Mouse (Mus musculus) spleen, adult 2 months (tissue): ENCODE data around the gene Lmf2. TPM values are rescaled to one million over a fixed set of nuclear protein-coding genes. Genes with fewer than 3 reads are reported as not detected.

ENCODE experiments used
- DNase-seq, 2 experiments: peaks; one replicate each; pipeline versions ENCODE4 v3.0.0 to v3.0.0-alpha.2; 2012 to 2021; ENCODE audit warnings: low spot score in 2 of 2, low read depth in 1 of 2
- H3K27ac ChIP-seq: fragments of 200-500 bp; 2 replicates; pipeline ENCODE4 v1.5.1; 2012; ENCODE audit warnings: low read length, inconsistent platforms; ENCODE audit not compliant: insufficient read depth
- H3K27me3 ChIP-seq: fragments of 200-500 bp; 2 replicates; pipeline ENCODE4 v1.6.1; 2012; ENCODE audit warnings: mild to moderate bottlenecking, moderate library complexity, low read length, inconsistent platforms; ENCODE audit not compliant: control insufficient read depth, insufficient read depth
- H3K36me3 ChIP-seq: fragments of 200-500 bp; 2 replicates; pipeline ENCODE4 v1.6.1; 2012; ENCODE audit warnings: mild to moderate bottlenecking, low read length, inconsistent platforms; ENCODE audit not compliant: control insufficient read depth, insufficient read depth
- H3K4me1 ChIP-seq: fragments of 200-500 bp; 2 replicates; pipeline ENCODE4 v1.6.1; 2011; ENCODE audit warnings: inconsistent platforms; ENCODE audit not compliant: control insufficient read depth, insufficient read depth, insufficient read length
- H3K4me3 ChIP-seq: fragments of 200-500 bp; 2 replicates; pipeline ENCODE4 v1.5.1; 2011; ENCODE audit warnings: mild to moderate bottlenecking, inconsistent platforms; ENCODE audit not compliant: insufficient read depth, insufficient read length; ENCODE audit errors: extremely low read depth
- CTCF ChIP-seq: fragments of 200-500 bp; IDR thresholded peaks from 2 replicates; pipeline ENCODE4 v1.5.1; 2011; ENCODE audit warnings: mild to moderate bottlenecking, inconsistent platforms; ENCODE audit not compliant: insufficient read depth, insufficient read length, insufficient replicate concordance; ENCODE audit errors: extremely low read depth
- POLR2A ChIP-seq: fragments of 200-500 bp; IDR thresholded peaks from 2 replicates; pipeline ENCODE4 v1.6.1; 2011; ENCODE audit warnings: low read depth, low read length, inconsistent platforms
- WGBS: fragments of 180-500 bp; shearing (Covaris S2); methylation state at CpG from one replicate; pipeline ENCODE4 v1.1.7; 2018; 5-methylcytosine and 5-hydroxymethylcytosine counted together
- polyA plus RNA-seq: library from polyadenylated mRNA; depleted of rRNA; stranded (reverse); fragments of >200 nt; gene quantifications from 2 replicates; pipeline ENCODE4 v1.2.3, GENCODE M21; 2012

The Lmf2 gene
- polyA plus RNA-seq, 1 experiment, result 51.5 TPM

- WGBS, result 94% methylated on average over 7 of the region's 7 CpGs
- H3K27ac ChIP-seq, result no peak overlapping the region
These were observed 17.1 kb upstream of the Lmf2 start for GRCm38 (mm10) chr15:89372536-89372935.

GRCm38 (mm10) chr15:89372068-89372467 lies 16.6 kb upstream of the Lmf2 start:
- H3K27ac ChIP-seq, result no peak overlapping the region

More at GRCm38 (mm10) chr15:89372536-89372935, 17.1 kb upstream of the Lmf2 start:
- no peak for TF ChIP-seq CTCF
- TF ChIP-seq POLR2A, result no peak
- Histone ChIP-seq H3K4me3 (no peak overlapping the region), H3K27me3 (no peaks in the 10 kb centered on the region), H3K4me1 (peaks cover 8% of the 10 kb centered on the region; the same call in 1 of the 2 replicates), H3K36me3 (peaks cover 40% of the 10 kb centered on the region)
- no peak for DNase-seq

GRCm38 (mm10) chr15:89365141-89365551 lies 9.7 kb upstream of the Lmf2 start:
- TF ChIP-seq POLR2A (no peak), CTCF (no peak)
- no peak for DNase-seq
- Histone ChIP-seq H3K36me3 (peaks cover 56% of the 10 kb centered on the region), H3K4me1 (no peaks in the 10 kb centered on the region), H3K4me3 (no peak overlapping the region), H3K27ac (no peak overlapping the region), H3K27me3 (no peaks in the 10 kb centered on the region)
- 96% methylated on average over 4 of the region's 4 CpGs for WGBS

More at GRCm38 (mm10) chr15:89372068-89372467, 16.6 kb upstream of the Lmf2 start:
- no peak for DNase-seq
- Histone ChIP-seq H3K36me3 (peaks cover 41% of the 10 kb centered on the region), H3K4me3 (no peak overlapping the region), H3K27me3 (no peaks in the 10 kb centered on the region), H3K4me1 (peaks cover 8% of the 10 kb centered on the region; the same call in 1 of the 2 replicates)
- no peak for TF ChIP-seq CTCF
- no peak for TF ChIP-seq POLR2A
- WGBS, result 86% methylated on average over 13 of the region's 13 CpGs

GRCm38 (mm10) chr15:89363051-89363450 lies 7.6 kb upstream of the Lmf2 start:
- H3K4me1 ChIP-seq, result no peaks in the 10 kb centered on the region
- no peak overlapping the region for H3K27ac ChIP-seq
- no peak for TF ChIP-seq CTCF
- no peak for TF ChIP-seq POLR2A
- peaks cover 41% of the 10 kb centered on the region for H3K36me3 ChIP-seq
- WGBS, result 94% methylated on average over 7 of the region's 7 CpGs
- DNase-seq, result no peak
- H3K4me3 ChIP-seq, result no peak overlapping the region
- no peaks in the 10 kb centered on the region for H3K27me3 ChIP-seq

- Histone ChIP-seq H3K36me3 (peaks cover 15% of the 10 kb centered on the region), H3K27ac (no peak overlapping the region), H3K4me3 (no peak overlapping the region), H3K27me3 (no peaks in the 10 kb centered on the region), H3K4me1 (no peaks in the 10 kb centered on the region; the same call in 1 of the 2 replicates)
- no peak for DNase-seq
- no peak for TF ChIP-seq CTCF
- no peak for TF ChIP-seq POLR2A
- WGBS, result 80% methylated on average over 3 of the region's 3 CpGs
These were observed 3.3 kb upstream of the Lmf2 start for GRCm38 (mm10) chr15:89358784-89359183.

- TF ChIP-seq POLR2A, result no peak
- no peak for TF ChIP-seq CTCF
- peak in 1 of 2 experiments; percentile 14 for DNase-seq
These were observed 913 bp upstream of the Lmf2 start for GRCm38 (mm10) chr15:89356372-89356771.

GRCm38 (mm10) chr15:89354455-89354854 lies 1.0 kb downstream of the Lmf2 start:
- Histone ChIP-seq H3K4me3 (no peak overlapping the region; the same call in 1 of the 2 replicates), H3K27ac (no peak overlapping the region; the same call in 1 of the 2 replicates), H3K36me3 (peaks cover 21% of the 10 kb centered on the region), H3K4me1 (no peaks in the 10 kb centered on the region; the same call in 1 of the 2 replicates), H3K27me3 (no peaks in the 10 kb centered on the region)
- 71% methylated on average over 7 of the region's 7 CpGs for WGBS
- no peak for DNase-seq
- TF ChIP-seq CTCF (no peak), POLR2A (no peak)

More at GRCm38 (mm10) chr15:89356372-89356771, 913 bp upstream of the Lmf2 start:
- Histone ChIP-seq H3K36me3 (peaks cover 18% of the 10 kb centered on the region), H3K27me3 (no peaks in the 10 kb centered on the region), H3K27ac (peak overlapping the region; percentile 70; the same call in 1 of the 2 replicates), H3K4me3 (peak overlapping the region; percentile 91), H3K4me1 (no peaks in the 10 kb centered on the region; the same call in 1 of the 2 replicates)
- WGBS, result under 1% methylated on average over 15 of the region's 15 CpGs
